Mouse (Mus musculus) liver, adult 2 months (tissue): ENCODE measurements around the gene Mpv17l2. TPM values are rescaled to one million over a fixed set of nuclear protein-coding genes. Genes with fewer than 3 reads are reported as not detected.

Experiments used
- DNase-seq: peaks from one replicate; pipeline ENCODE4 v3.0.0-alpha.2; 2011; ENCODE audit warnings: low read depth, low spot score; ENCODE audit errors: extremely low read depth
- H3K27ac ChIP-seq: fragments of 200-500 bp; replicated peaks from 2 replicates; pipeline ENCODE4 v1.5.1; 2012; ENCODE audit warnings: low read depth, mild to moderate bottlenecking, control low read depth, inconsistent platforms, low read length; ENCODE audit not compliant: insufficient read depth
- H3K27me3 ChIP-seq: fragments of 200-500 bp; 2 replicates; pipeline ENCODE4 v1.6.1; 2012; ENCODE audit warnings: mild to moderate bottlenecking, moderate library complexity, low read length, inconsistent platforms; ENCODE audit not compliant: control insufficient read depth, insufficient read depth
- H3K36me3 ChIP-seq: fragments of 200-500 bp; 2 replicates; pipeline ENCODE4 v1.6.1; 2012; ENCODE audit warnings: low read length, inconsistent platforms; ENCODE audit not compliant: control insufficient read depth, insufficient read depth
- H3K4me1 ChIP-seq: fragments of 200-500 bp; 2 replicates; pipeline ENCODE4 v1.6.1; 2011; ENCODE audit warnings: low read length; ENCODE audit not compliant: control insufficient read depth, insufficient read depth
- H3K4me3 ChIP-seq: fragments of 200-500 bp; 2 replicates; pipeline ENCODE4 v1.5.1; 2011; ENCODE audit warnings: low read depth, mild to moderate bottlenecking, control low read depth, low read length, moderate library complexity; ENCODE audit not compliant: insufficient read depth
- H3K79me2 ChIP-seq: fragments of 200-500 bp; 2 replicates; pipeline ENCODE4 v1.6.1; 2012; ENCODE audit warnings: inconsistent platforms, mild to moderate bottlenecking, low read length, moderate library complexity; ENCODE audit not compliant: control insufficient read depth, insufficient read depth
- H3K9ac ChIP-seq: fragments of 200-500 bp; 2 replicates; pipeline ENCODE4 v1.6.1; 2012; ENCODE audit warnings: low read depth, mild to moderate bottlenecking, control low read depth, inconsistent platforms, low read length
- CTCF ChIP-seq: fragments of 200-500 bp; IDR thresholded peaks from 2 replicates; pipeline ENCODE4 v1.5.1; 2011; ENCODE audit warnings: low read depth, low read length, control low read depth
- POLR2A ChIP-seq: fragments of 200-500 bp; IDR thresholded peaks from 2 replicates; pipeline ENCODE4 v1.6.1; 2011; ENCODE audit warnings: low read length, control low read depth; ENCODE audit not compliant: insufficient read depth; ENCODE audit errors: extremely low read depth
- WGBS: fragments of 180-500 bp; shearing (Covaris S2); methylation state at CpG from one replicate; pipeline ENCODE4 v1.1.7; 2018; 5-methylcytosine and 5-hydroxymethylcytosine counted together
- polyA plus RNA-seq: library from polyadenylated mRNA; depleted of rRNA; stranded (reverse); fragments of >200 nt; gene quantifications from 2 replicates; pipeline ENCODE4 v1.2.3, GENCODE M21; 2012
- total RNA-seq: library from RNA; depleted of rRNA; stranded (reverse); fragments of >200 nt; gene quantifications from 2 replicates; pipeline ENCODE4 v1.2.3, GENCODE M21; 2014

The Mpv17l2 gene
- total and polyA plus RNA-seq, 2 experiments = 13.7 to 33.9 TPM

- Histone ChIP-seq H3K27ac (no peak overlapping the region), H3K9ac (no peak overlapping the region), H3K36me3 (no peaks in the 10 kb centered on the region), H3K4me3 (no peak overlapping the region), H3K79me2 (peaks cover 34% of the 10 kb centered on the region), H3K4me1 (peaks cover 17% of the 10 kb centered on the region), H3K27me3 (no peaks in the 10 kb centered on the region)
- TF ChIP-seq POLR2A = no peak
- no peak for TF ChIP-seq CTCF
- no peak for DNase-seq
- WGBS = 94% methylated on average over 2 of the region's 2 CpGs
These were observed 33.5 kb upstream of the Mpv17l2 start for GRCm38 (mm10) chr8:70794215-70794614.

GRCm38 (mm10) chr8:70792700-70793099 is 32.0 kb upstream of the Mpv17l2 start:
- no peak overlapping the region for H3K27ac ChIP-seq
- peaks cover 5% of the 10 kb centered on the region for H3K36me3 ChIP-seq
- H3K9ac ChIP-seq = no peak overlapping the region
- peak; percentile 55 for DNase-seq
- WGBS = 4% methylated on average over 20 of the region's 20 CpGs
- H3K27me3 ChIP-seq = no peaks in the 10 kb centered on the region
- peak overlapping the region; percentile 34; the same call in 1 of the 2 replicates for H3K4me3 ChIP-seq
- peaks cover 15% of the 10 kb centered on the region for H3K4me1 ChIP-seq
- TF ChIP-seq CTCF (no peak), POLR2A (no peak)
- peaks cover 34% of the 10 kb centered on the region for H3K79me2 ChIP-seq

DNA sequence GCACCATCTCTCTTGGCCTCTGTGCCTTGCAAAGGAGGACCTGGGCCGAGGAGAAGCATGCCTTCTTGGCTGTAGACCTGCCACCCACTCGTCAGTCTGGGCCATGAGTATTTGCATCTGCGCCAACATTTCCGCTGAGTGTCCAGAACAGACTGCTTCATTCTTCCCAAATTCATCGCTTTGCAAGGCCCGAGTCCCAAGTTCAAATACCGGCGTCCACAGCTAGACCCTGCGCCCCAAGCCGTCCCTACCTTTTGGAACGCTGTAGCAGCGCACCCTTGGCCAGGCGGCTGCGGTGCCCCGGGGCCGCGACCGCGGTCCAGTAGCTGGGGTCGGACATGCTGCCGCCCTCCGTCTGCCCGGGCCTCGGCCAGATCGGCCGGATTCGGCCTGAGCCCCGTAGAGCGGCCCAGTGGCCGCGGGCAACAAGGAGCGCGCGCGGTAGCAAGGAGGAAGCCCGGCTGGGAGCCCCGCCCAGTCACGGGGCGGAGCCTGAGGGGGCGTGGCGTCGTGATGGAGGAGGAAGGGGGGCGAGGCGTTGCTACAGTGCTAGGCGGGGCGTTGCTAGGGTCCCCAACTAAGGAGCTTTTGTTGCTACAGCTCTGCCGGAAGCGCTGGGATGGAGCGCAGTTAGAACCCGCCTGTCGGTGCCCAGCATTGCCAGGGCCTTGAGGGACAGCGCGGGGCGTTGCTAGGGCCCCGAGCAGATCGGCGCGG is 31.4 kb upstream of the Mpv17l2 start:
- peak overlapping the region; percentile 79 for H3K9ac ChIP-seq
- H3K36me3 ChIP-seq = peaks cover 7% of the 10 kb centered on the region
- H3K27ac ChIP-seq = no peak overlapping the region
- peak overlapping the region; percentile 59 for H3K4me3 ChIP-seq
- WGBS = 4% methylated on average over 56 of the region's 58 CpGs
- DNase-seq = peak; percentile 72
- H3K79me2 ChIP-seq = peaks cover 34% of the 10 kb centered on the region
- peaks cover 15% of the 10 kb centered on the region for H3K4me1 ChIP-seq
- TF ChIP-seq CTCF (no peak), POLR2A (0 out of 2 replicates have a peak, but pooled peaks have one; percentile 47)
- no peaks in the 10 kb centered on the region for H3K27me3 ChIP-seq

DNA sequence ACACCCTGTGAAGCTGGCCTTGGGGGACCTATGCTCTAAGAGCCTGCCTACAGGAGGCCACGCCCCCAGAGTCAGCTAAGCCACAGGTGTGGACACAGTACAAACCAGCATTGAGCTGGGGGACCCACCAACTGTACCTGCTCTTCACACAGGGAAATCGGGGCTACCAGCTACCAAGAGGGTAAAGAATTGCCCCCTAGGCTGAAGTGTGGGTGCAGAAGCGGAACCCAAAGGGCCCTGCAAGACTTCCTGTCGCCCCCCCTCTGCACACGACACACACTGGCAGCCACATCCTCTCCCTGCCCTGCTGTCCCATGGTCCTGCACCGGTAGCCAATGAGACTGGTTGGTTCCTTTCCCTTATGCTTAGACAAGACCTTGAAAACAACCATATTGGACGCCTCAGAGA is 30.6 kb upstream of the Mpv17l2 start:
- no peaks in the 10 kb centered on the region for H3K27me3 ChIP-seq
- H3K4me3 ChIP-seq = peak overlapping the region; percentile 59
- H3K36me3 ChIP-seq = peaks cover 14% of the 10 kb centered on the region
- peaks cover 15% of the 10 kb centered on the region for H3K4me1 ChIP-seq
- DNase-seq = no peak
- 63% methylated on average over 7 of the region's 7 CpGs for WGBS
- no peak overlapping the region for H3K27ac ChIP-seq
- peak overlapping the region; percentile 79; the same call in 1 of the 2 replicates for H3K9ac ChIP-seq
- peaks cover 30% of the 10 kb centered on the region for H3K79me2 ChIP-seq
- no peak for TF ChIP-seq CTCF
- TF ChIP-seq POLR2A = no peak

DNA sequence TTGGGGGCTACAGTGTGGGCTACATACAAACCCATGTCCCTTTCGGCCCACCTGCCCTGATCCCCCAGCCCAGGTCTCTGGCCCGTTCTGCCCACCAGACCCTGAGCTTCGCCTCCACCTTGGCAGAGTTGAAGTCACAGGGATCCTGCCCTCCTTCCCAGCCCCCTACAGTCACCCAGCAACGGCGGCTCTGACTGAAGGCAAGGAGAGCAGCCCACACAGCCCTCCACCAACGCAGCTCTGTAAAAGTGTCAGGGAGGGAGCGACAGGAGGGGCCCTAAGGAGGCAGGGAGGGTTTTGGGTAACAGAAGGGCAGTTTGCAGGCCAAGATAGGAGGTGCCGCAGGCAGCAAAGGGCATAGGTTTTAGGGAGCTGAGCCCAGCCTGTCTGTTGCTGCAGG is 30.1 kb upstream of the Mpv17l2 start:
- no peak for TF ChIP-seq POLR2A
- no peak for TF ChIP-seq CTCF
- DNase-seq = no peak
- 76% methylated on average over 8 of the region's 8 CpGs for WGBS
- Histone ChIP-seq H3K79me2 (peaks cover 27% of the 10 kb centered on the region), H3K27me3 (no peaks in the 10 kb centered on the region), H3K9ac (peak overlapping the region; percentile 25; the same call in 1 of the 2 replicates), H3K27ac (no peak overlapping the region), H3K36me3 (peaks cover 16% of the 10 kb centered on the region), H3K4me3 (peak overlapping the region; percentile 59; the same call in 1 of the 2 replicates), H3K4me1 (peaks cover 13% of the 10 kb centered on the region)

GRCm38 (mm10) chr8:70789046-70789445 is 28.3 kb upstream of the Mpv17l2 start:
- H3K27ac ChIP-seq = no peak overlapping the region
- TF ChIP-seq POLR2A (no peak), CTCF (no peak)
- H3K4me3 ChIP-seq = peak overlapping the region; percentile 19; the same call in 1 of the 2 replicates
- DNase-seq = no peak
- H3K9ac ChIP-seq = peak overlapping the region; percentile 37
- H3K4me1 ChIP-seq = peaks cover 5% of the 10 kb centered on the region
- WGBS = 89% methylated on average over 10 of the region's 10 CpGs
- H3K79me2 ChIP-seq = peaks cover 22% of the 10 kb centered on the region
- peaks cover 26% of the 10 kb centered on the region for H3K36me3 ChIP-seq
- no peaks in the 10 kb centered on the region for H3K27me3 ChIP-seq
